Mouse (Mus musculus) forebrain, embryonic 12.5 days (tissue): ENCODE results near the gene Ank2. TPM values are rescaled to one million over a fixed set of nuclear protein-coding genes. Genes with fewer than 3 reads are reported as not detected.

Source experiments
- ATAC-seq: fragments of 200-750 bp; cut with Nextera tagmentation; 2 replicates; pipeline ENCODE4 v1.8.0; 2017; ENCODE audit warnings: moderate TSS enrichment; ENCODE audit not compliant: low FRiP score
- H3K27ac ChIP-seq: fragments of 300-500 bp; sonication (generic); 2 replicates; pipeline ENCODE4 v1.5.1; 2016; ENCODE audit warnings: mild to moderate bottlenecking
- H3K27me3 ChIP-seq: fragments of 300-500 bp; sonication (generic); 2 replicates; pipeline ENCODE4 v1.6.1; 2016; ENCODE audit warnings: mild to moderate bottlenecking
- H3K36me3 ChIP-seq: fragments of 300-500 bp; sonication (generic); replicated peaks from 2 replicates; pipeline ENCODE4 v1.6.1; 2016; ENCODE audit warnings: mild to moderate bottlenecking
- H3K4me1 ChIP-seq: fragments of 300-500 bp; sonication (generic); 2 replicates; pipeline ENCODE4 v1.6.1; 2016
- H3K4me2 ChIP-seq: fragments of 300-500 bp; sonication (generic); 2 replicates; pipeline ENCODE4 v1.6.1; 2016; ENCODE audit warnings: mild to moderate bottlenecking, moderate library complexity
- H3K4me3 ChIP-seq: fragments of 300-500 bp; sonication (generic); replicated peaks from 2 replicates; pipeline ENCODE4 v1.5.1; 2016; ENCODE audit warnings: mild to moderate bottlenecking
- H3K9ac ChIP-seq: fragments of 300-500 bp; sonication (generic); 2 replicates; pipeline ENCODE4 v1.6.1; 2016; ENCODE audit warnings: mild to moderate bottlenecking
- H3K9me3 ChIP-seq: fragments of 300-500 bp; sonication (generic); 2 replicates; pipeline ENCODE4 v1.6.1; 2016
- WGBS: fragments of 180-500 bp; shearing (Covaris S2); methylation state at CpG from one replicate; pipeline ENCODE4 v1.1.7; 2016; 5-methylcytosine and 5-hydroxymethylcytosine counted together
- polyA plus RNA-seq: library from polyadenylated mRNA; unstranded; fragments of >200 nt; fragmentation: Nextera tagmentation; extraction: Ambion mirVana; gene quantifications from 2 replicates; pipeline ENCODE4 v1.2.1, GENCODE M21; 2016

The Ank2 gene
- polyA plus RNA-seq, 1 experiment from 2014 or later: 121 TPM

DNA sequence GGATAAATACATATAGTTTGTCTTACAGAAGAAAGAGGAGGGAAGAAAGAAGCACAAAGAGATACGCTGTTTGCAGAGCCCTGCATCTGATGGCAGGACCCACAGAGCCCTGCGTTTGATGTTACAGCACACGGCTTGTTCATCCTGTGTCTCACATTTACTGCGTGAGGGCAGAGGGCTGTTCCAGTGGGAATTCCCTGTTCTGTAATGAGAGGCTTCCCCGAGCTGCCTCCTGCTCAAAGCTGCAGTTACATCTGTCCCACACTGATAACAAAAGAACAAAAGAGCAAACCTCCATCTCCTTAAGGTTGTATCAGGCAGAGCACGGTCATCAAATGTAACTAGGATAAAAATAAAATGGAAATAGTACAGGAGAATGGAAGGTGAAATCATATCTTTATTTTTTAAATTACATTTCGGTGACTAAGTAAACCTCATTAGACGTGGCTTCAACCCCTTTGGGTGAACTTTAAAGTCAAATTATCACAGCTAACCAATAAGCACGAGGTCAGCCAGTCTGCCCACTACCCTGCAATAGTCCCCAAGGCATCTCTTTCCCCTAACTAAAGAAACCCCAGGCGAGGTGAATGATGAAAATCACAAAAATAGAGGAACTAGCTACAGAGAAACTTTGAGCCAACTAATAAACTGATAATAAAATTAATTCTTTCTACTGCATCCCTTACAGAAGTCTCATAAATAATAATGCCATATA is 255.1 kb downstream of the Ank2 start:
- Histone ChIP-seq H3K9me3 (no peaks in the 10 kb centered on the region), H3K36me3 (no peaks in the 10 kb centered on the region), H3K4me2 (no peak overlapping the region), H3K27me3 (no peaks in the 10 kb centered on the region), H3K4me3 (no peak overlapping the region), H3K4me1 (peaks cover 12% of the 10 kb centered on the region), H3K27ac (peak overlapping the region; percentile 65), H3K9ac (no peak overlapping the region)
- ATAC-seq: peak; percentile 69
- WGBS: 53% methylated on average over 10 of the region's 10 CpGs

DNA sequence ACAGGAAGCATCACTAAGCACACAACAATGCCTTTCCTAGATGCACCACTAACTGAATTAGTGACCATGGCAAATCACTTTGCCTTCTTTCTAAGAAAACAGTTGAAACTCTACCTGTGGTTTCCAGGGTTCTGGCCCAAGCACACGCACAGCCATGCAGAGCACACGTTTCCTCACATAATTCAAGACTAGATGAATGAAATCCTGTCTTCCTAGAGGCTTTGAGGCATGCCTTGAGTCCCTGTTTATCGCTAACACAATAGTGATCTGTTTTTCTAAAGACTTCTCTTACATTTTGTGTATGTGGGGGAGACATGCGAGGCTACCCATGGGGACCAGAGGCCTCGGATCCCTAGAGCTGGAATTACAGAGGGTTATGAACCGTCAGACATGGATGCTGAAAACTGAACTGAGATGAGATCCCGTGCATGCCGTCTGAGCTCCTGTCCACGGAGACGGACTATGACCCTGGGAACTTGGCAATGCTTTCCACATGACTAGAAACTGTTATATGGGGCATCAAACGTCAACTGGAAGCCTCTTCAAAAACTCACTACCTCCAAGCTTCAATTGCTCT is 256.8 kb downstream of the Ank2 start:
- H3K4me2 ChIP-seq: no peak overlapping the region
- peaks cover 12% of the 10 kb centered on the region for H3K4me1 ChIP-seq
- 91% methylated on average over 11 of the region's 11 CpGs for WGBS
- no peaks in the 10 kb centered on the region for H3K27me3 ChIP-seq
- H3K4me3 ChIP-seq: no peak overlapping the region
- no peaks in the 10 kb centered on the region for H3K36me3 ChIP-seq
- no peak overlapping the region for H3K9ac ChIP-seq
- no peak overlapping the region for H3K27ac ChIP-seq
- ATAC-seq: no peak
- no peaks in the 10 kb centered on the region for H3K9me3 ChIP-seq

DNA sequence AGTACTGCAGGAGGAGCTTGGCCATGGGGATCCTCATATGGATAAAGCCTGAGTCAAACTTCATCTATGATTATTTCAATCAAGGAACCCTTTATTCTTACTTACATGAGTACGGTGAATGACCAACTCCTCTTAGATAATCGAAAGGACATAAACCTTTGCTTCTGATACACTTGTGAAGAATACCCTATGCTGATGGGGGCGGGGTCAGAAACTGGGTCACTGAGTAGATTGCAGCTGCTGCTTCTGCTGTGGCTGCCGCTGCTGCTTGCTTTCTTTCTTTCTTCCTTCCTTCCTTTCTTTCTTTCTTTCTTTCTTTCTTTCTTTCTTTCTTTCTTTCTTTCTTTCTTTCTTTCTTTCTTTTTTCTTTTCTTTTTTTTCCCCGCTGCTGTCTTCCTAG is 263.9 kb downstream of the Ank2 start:
- no peak overlapping the region for H3K4me2 ChIP-seq
- H3K9ac ChIP-seq: no peak overlapping the region
- no peak overlapping the region for H3K4me3 ChIP-seq
- WGBS: 71% methylated on average over 5 of the region's 5 CpGs
- H3K36me3 ChIP-seq: no peaks in the 10 kb centered on the region
- no peaks in the 10 kb centered on the region for H3K27me3 ChIP-seq
- no peaks in the 10 kb centered on the region for H3K9me3 ChIP-seq
- H3K4me1 ChIP-seq: peaks cover 9% of the 10 kb centered on the region
- no peak for ATAC-seq
- H3K27ac ChIP-seq: no peak overlapping the region

DNA sequence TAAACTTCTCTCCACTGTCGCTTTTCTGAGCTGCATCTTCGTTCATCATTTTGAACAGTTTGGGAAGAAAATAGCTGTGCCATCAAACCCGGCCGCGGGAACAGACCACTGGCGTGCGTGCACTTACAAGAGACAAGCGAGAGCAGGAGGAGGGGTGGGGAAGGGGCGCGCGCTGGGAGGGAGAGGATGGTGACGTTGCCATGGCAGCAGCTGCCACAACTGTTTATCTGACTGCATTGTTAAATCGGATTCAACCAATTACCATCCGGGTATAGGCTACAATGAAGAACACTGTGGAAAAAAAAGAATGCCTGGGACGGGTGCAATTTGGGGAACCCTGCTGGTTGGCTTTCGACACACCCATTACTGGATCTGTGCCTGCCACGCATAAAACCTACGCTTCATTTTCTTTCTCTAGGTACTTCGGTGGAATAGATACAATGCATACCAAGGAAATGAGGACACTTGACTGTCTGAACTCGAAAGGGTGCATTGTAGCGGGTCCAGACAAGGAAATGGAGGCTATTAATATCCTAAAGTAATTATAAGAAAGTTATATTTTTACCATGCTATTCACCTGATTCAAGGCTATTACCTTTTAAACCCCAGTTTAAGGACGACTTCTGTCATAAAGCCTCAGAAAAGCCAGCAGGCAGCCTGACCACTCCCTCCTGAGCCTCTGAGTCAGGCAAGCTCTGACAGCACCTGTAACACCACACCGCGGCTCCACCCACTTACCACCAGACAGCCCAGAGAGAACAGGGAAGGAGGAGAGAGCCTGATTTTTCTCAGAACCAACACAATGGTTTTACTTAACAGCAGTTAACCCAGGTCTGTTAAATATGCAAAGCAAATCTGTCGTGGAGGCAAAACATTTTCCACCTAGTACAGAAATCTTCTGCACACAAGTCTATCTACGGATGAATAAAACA is 273.1 kb downstream of the Ank2 start:
- Histone ChIP-seq H3K27me3 (no peaks in the 10 kb centered on the region), H3K4me2 (peak overlapping the region; percentile 60), H3K36me3 (no peaks in the 10 kb centered on the region), H3K4me3 (peak overlapping the region; percentile 46), H3K27ac (peak overlapping the region; percentile 81), H3K9ac (peak overlapping the region; percentile 55), H3K4me1 (peaks cover 24% of the 10 kb centered on the region), H3K9me3 (no peaks in the 10 kb centered on the region)
- peak; percentile 90 for ATAC-seq
- WGBS: 4% methylated on average over 26 of the region's 26 CpGs

DNA sequence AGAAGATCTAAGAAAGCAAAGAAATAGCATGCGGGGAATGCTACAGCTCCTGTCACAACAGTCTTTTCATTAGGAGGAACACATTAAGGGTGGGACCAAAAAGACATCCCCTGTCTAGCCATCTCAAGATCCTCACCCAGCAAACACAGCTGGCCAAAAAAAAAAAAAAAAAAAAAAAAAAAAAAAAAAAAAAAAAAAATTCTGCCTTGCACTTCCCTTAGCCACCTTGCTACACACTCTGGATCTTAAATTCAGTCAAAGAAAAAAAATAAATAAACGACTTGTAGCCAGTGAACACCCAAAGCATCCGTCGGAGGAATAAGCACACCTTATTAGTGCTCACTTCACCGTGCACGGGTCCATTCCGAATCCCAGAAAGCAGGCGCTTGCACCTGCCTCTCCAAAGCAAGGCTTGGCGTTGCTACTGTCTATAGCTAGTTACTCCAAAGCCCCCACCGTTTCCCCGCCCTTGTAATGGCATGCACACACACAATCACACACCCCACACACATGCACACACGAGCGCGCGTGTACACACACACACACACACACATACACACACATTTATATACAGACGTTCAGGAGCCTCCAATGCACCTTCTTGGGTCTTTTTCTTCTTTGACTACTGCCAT is 273.9 kb downstream of the Ank2 start:
- peak; percentile 65 for ATAC-seq
- H3K9me3 ChIP-seq: no peaks in the 10 kb centered on the region
- peak overlapping the region; percentile 81 for H3K27ac ChIP-seq
- no peaks in the 10 kb centered on the region for H3K36me3 ChIP-seq
- H3K9ac ChIP-seq: peak overlapping the region; percentile 55
- WGBS: 2% methylated on average over 16 of the region's 16 CpGs
- no peaks in the 10 kb centered on the region for H3K27me3 ChIP-seq
- H3K4me3 ChIP-seq: peak overlapping the region; percentile 46
- peaks cover 24% of the 10 kb centered on the region for H3K4me1 ChIP-seq
- H3K4me2 ChIP-seq: peak overlapping the region; percentile 60

DNA sequence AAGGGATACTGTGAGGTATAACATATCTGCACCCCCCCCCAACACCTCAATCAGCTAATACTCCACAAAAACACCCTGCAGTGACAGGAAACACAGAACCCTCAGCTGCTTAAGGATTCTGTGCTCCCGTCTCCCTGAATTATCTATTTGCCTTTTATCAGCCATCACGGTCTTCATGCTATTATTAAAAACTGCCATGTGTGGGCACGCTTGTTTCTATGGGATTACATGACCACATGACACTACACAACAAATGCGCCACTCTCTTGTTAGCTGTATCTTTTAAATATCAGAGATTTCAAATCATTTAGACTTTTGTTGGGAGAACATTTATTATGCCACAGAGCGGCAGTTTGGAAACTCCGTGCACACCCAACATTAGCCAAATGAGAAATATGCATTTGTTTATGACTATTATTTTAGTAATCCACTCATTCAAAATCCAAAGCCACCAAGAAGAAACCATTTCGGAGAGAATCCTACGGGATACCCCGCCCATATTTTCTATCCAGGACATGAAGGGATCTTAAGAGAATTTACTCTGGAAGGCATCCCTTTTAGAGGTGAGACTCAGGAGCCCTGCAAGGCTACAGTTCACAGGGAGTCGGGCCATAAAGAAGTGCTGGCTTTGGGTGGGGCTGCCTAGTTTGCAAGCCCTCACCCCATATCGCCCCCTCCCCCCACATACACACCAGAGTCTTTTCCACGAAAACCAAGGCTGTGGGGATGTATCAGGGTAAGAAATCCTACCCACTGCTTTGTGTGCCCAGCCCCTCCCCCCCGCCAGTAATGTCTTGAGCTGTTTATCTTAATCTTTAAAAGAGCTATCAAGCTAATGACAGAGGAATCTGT is 274.6 kb downstream of the Ank2 start:
- H3K9me3 ChIP-seq: no peaks in the 10 kb centered on the region
- H3K27ac ChIP-seq: no peak overlapping the region
- H3K4me3 ChIP-seq: peak overlapping the region; percentile 46
- no peaks in the 10 kb centered on the region for H3K27me3 ChIP-seq
- peaks cover 24% of the 10 kb centered on the region for H3K4me1 ChIP-seq
- ATAC-seq: peak; percentile 21
- H3K4me2 ChIP-seq: peak overlapping the region; percentile 60
- peak overlapping the region; percentile 38 for H3K9ac ChIP-seq
- no peaks in the 10 kb centered on the region for H3K36me3 ChIP-seq
- 54% methylated on average over 13 of the region's 13 CpGs for WGBS

DNA sequence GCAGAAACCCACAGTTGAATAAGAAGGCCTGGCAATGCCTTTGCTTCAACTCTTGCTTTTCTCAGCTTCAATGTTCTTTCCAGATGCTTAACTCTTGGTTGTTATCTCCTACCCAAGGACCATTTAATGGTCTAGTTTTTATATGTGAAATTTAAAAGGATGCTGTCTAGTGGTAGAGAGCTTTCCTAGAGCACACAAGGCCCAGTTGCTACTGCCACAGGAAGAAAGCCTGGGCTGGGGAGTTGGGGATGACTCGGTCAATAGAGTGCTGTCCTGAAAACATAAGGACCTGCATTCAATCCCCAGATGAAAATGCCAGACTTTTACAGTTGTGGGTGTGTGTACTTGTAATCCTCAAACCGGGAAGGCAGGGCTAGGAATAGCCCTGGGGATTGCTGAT is 277.1 kb downstream of the Ank2 start:
- WGBS: 90% methylated on average over 2 of the region's 2 CpGs
- Histone ChIP-seq H3K9ac (no peak overlapping the region), H3K27me3 (no peaks in the 10 kb centered on the region), H3K4me2 (no peak overlapping the region), H3K4me3 (no peak overlapping the region), H3K36me3 (no peaks in the 10 kb centered on the region), H3K27ac (no peak overlapping the region), H3K9me3 (no peaks in the 10 kb centered on the region), H3K4me1 (peaks cover 24% of the 10 kb centered on the region)
- ATAC-seq: no peak

DNA sequence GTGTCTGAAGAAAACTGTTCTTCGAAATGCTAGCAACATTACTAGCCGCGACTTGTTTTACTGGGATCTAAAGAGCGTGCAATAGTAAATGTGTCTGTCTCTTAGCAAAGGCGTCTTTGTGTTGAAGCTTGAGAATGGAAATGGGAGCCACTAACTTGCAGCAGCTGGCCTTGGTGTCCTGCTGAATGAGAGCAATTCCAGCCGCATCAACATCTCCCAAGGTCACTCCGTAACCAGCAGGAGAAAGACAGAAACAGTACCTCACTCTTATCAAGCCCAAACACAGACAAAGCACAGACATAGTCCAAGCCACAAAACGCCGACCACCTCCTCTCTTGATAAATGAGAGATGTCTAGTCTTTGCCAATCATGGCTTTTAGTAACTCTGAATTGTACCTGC is 278.3 kb downstream of the Ank2 start:
- Histone ChIP-seq H3K9me3 (no peaks in the 10 kb centered on the region), H3K4me2 (no peak overlapping the region), H3K27me3 (no peaks in the 10 kb centered on the region), H3K9ac (no peak overlapping the region), H3K4me3 (no peak overlapping the region), H3K4me1 (peaks cover 14% of the 10 kb centered on the region), H3K27ac (no peak overlapping the region), H3K36me3 (no peaks in the 10 kb centered on the region)
- 92% methylated on average over 9 of the region's 9 CpGs for WGBS
- ATAC-seq: no peak

DNA sequence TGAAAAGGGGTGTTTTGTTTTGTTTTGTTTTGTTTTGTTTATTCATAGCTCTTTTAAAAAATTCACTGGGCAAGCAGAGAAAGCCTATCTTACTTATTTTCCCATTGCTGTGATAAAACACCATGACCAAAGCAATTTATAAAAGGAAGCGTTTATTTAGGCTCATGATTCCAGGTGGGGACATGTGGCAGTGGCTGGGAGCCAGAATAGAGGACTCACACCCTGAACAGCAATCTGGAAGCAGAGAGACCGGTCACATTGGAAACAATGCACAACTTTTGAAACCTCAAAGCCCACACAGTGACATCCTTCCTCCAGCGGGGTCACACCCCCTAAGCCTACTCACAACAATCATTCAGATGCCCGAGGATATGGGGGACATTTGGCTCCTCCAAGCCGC is 285.6 kb downstream of the Ank2 start:
- Histone ChIP-seq H3K27me3 (no peaks in the 10 kb centered on the region), H3K9ac (no peak overlapping the region), H3K36me3 (no peaks in the 10 kb centered on the region), H3K4me2 (no peak overlapping the region), H3K27ac (no peak overlapping the region), H3K4me3 (no peak overlapping the region), H3K9me3 (no peaks in the 10 kb centered on the region), H3K4me1 (peaks cover 15% of the 10 kb centered on the region)
- ATAC-seq: no peak
- 69% methylated on average over 5 of the region's 5 CpGs for whole genome bisulfite sequencing

DNA sequence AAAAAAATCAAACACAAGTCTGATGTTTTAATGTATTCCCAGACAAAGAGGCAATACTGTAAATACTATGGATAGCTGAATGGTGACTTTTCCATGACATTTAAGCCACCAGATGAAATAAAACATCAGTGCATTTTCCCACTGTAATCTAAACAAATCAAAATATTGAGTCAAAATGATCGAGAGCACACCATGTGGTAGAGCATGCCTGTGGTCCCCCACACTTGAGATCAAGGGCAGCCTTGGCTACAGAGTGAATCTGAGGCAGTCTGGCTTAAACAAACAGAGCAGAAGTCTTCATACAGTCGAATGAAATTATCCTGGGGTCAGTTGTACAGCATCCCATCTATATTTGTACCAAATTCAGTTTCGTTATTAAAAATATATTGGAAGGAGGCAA is 288.0 kb downstream of the Ank2 start:
- no peak overlapping the region for H3K4me2 ChIP-seq
- H3K27me3 ChIP-seq: no peaks in the 10 kb centered on the region
- ATAC-seq: no peak
- no peak overlapping the region for H3K4me3 ChIP-seq
- H3K27ac ChIP-seq: no peak overlapping the region
- peaks cover 15% of the 10 kb centered on the region for H3K4me1 ChIP-seq
- no peak overlapping the region for H3K9ac ChIP-seq
- H3K36me3 ChIP-seq: no peaks in the 10 kb centered on the region
- 82% methylated on average over 3 of the region's 3 CpGs for WGBS
- no peaks in the 10 kb centered on the region for H3K9me3 ChIP-seq

DNA sequence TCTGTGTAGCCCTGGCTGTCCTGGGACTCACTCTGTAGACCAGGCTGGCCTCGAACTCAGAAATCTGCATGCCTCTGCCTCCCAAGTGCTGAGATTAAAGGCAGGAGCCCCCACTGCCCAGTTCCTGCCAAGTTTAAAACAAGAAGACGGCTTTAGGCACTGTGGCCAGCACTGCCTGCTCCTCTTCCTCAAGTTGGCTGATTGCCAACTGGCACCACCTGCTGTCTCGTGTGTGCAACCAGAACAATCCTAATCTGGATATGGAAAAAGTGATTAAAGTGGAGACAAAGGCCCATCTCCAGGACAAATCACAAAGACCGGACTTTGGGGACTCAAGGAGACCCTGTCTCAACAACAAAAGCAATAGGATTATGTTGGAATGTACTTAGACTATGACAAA is 288.6 kb downstream of the Ank2 start:
- Histone ChIP-seq H3K4me2 (no peak overlapping the region), H3K27me3 (no peaks in the 10 kb centered on the region), H3K9ac (no peak overlapping the region), H3K4me3 (no peak overlapping the region), H3K4me1 (peaks cover 15% of the 10 kb centered on the region), H3K27ac (no peak overlapping the region), H3K9me3 (no peaks in the 10 kb centered on the region), H3K36me3 (no peaks in the 10 kb centered on the region)
- no peak; the same call in 1 of the 2 replicates for ATAC-seq
- WGBS: 42% methylated on average over 4 of the region's 4 CpGs
